Mouse (Mus musculus) midbrain, embryonic 16.5 days (tissue): ENCODE measurements at regions not wholly inside any gene's neighbourhood (a gene's known extent, or its start where the extent isn't known, plus 50 kb on each side); places are given as distances from the start of the nearest gene placed in this dataset.

Experiments
- ATAC-seq: fragments of 200-750 bp; cut with Nextera tagmentation; 2 replicates; pipeline ENCODE4 v1.8.0; 2017; ENCODE audit warnings: moderate TSS enrichment
- H3K27ac ChIP-seq: fragments of 300-500 bp; sonication (generic); 2 replicates; pipeline ENCODE4 v1.5.1; 2014; ENCODE audit warnings: mild to moderate bottlenecking, low read length, mixed read lengths
- H3K27me3 ChIP-seq: fragments of 300-500 bp; sonication (generic); 2 replicates; pipeline ENCODE4 v1.6.1; 2014; ENCODE audit warnings: low read depth, low read length, mixed read lengths; ENCODE audit not compliant: control insufficient read depth, insufficient read depth
- H3K36me3 ChIP-seq: fragments of 300-500 bp; sonication (generic); 2 replicates; pipeline ENCODE4 v1.6.1; 2014; ENCODE audit warnings: mild to moderate bottlenecking, low read length, moderate library complexity, mixed read lengths; ENCODE audit not compliant: control insufficient read depth, insufficient read depth
- H3K4me1 ChIP-seq: fragments of 300-500 bp; sonication (generic); 2 replicates; pipeline ENCODE4 v1.6.1; 2014; ENCODE audit warnings: mild to moderate bottlenecking, low read length, mixed read lengths; ENCODE audit not compliant: control insufficient read depth, insufficient read depth
- H3K4me2 ChIP-seq: fragments of 300-500 bp; sonication (generic); 2 replicates; pipeline ENCODE4 v1.6.1; 2014; ENCODE audit warnings: mild to moderate bottlenecking, low read length, mixed read lengths
- H3K4me3 ChIP-seq: fragments of 300-500 bp; sonication (generic); 2 replicates; pipeline ENCODE4 v1.5.1; 2014; ENCODE audit warnings: low read depth, mild to moderate bottlenecking, low read length, moderate library complexity, mixed read lengths
- H3K9ac ChIP-seq: fragments of 300-500 bp; sonication (generic); 2 replicates; pipeline ENCODE4 v1.6.1; 2014; ENCODE audit warnings: low read depth, low read length, mixed read lengths
- H3K9me3 ChIP-seq: fragments of 300-500 bp; sonication (generic); replicated peaks from 2 replicates; pipeline ENCODE4 v1.6.1; 2014; ENCODE audit warnings: mild to moderate bottlenecking, low read length, mixed read lengths; ENCODE audit not compliant: control insufficient read depth, poor library complexity, severe bottlenecking
- WGBS: fragments of 180-500 bp; shearing (Covaris S2); extraction: QIAGEN DNeasy Blood & Tissue Kit; methylation state at CpG from one replicate; pipeline ENCODE4 v1.1.7; 2014; 5-methylcytosine and 5-hydroxymethylcytosine counted together

DNA sequence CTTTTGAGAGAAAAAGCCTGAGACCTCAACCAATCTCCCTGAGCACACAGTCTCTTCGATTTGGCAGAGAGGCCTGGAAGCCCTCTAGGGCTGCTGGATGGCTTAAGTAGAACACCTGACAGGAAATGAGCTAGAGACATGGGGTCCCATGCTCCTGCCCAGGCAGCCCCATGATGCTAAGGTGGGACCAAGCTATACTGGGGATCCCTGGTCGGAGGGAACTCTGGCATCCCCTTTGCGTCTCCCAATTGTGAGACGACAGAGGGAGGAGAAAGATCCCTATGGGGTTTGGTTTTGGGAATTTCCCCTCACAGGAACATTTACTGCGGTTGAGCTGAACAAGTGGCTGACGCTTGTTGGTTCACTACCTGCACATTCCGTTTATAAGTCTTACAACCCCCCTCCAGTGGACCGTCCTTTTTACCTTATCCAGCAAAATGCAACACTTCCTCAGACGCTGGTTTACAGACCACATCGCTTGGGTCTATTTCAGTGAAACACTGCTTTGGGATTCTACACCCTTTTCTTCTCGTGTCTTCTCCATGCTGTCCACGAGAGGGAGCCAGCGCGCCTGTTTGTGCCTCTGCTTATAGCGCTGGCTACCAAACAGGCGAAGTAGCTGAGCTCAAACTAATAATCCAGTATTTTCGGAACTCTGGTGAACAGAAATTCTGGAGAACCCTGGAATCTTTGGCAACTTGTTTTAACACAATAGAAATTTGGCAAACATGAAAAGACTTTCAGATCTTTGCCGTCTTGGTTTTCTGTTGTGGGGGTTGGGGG is 93.7 kb upstream of the Spred2 start:
- no peak overlapping the region for H3K27ac ChIP-seq
- H3K36me3 ChIP-seq = no peaks in the 10 kb centered on the region
- H3K4me3 ChIP-seq = no peak overlapping the region
- H3K9me3 ChIP-seq = no peaks in the 10 kb centered on the region
- H3K9ac ChIP-seq = no peak overlapping the region
- H3K27me3 ChIP-seq = no peaks in the 10 kb centered on the region
- 0 out of 2 replicates have a peak, but pooled peaks have one; percentile 33 for ATAC-seq
- peaks cover 6% of the 10 kb centered on the region; the same call in 1 of the 2 replicates for H3K4me1 ChIP-seq
- 19% methylated on average over 18 of the region's 18 CpGs for WGBS
- no peak overlapping the region for H3K4me2 ChIP-seq

DNA sequence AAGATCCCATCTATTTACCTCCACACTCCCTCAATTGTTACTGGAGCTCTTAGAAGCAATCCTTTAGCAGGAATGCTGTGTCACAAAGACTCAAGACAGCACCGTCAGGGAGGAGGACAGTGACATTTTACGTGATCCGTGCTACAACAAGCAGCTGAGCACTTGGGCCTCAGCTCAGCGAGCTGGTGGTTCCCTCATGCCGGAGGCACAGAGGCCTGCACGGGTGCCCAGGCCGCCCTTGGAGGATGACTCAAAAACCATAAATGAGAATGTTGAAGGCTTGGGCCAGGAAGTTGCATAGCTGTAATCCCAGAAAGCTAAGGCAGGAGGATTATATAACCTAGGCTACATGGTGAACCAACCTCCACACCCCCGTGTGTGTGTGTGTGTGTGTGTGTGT is 89.6 kb upstream of the Spred2 start:
- 69% methylated on average over 8 of the region's 8 CpGs for WGBS
- Histone ChIP-seq H3K9ac (no peak overlapping the region), H3K27me3 (no peaks in the 10 kb centered on the region), H3K4me2 (no peak overlapping the region), H3K4me3 (no peak overlapping the region), H3K36me3 (no peaks in the 10 kb centered on the region), H3K27ac (no peak overlapping the region), H3K9me3 (no peaks in the 10 kb centered on the region), H3K4me1 (peaks cover 8% of the 10 kb centered on the region; the same call in 1 of the 2 replicates)
- ATAC-seq = no peak

DNA sequence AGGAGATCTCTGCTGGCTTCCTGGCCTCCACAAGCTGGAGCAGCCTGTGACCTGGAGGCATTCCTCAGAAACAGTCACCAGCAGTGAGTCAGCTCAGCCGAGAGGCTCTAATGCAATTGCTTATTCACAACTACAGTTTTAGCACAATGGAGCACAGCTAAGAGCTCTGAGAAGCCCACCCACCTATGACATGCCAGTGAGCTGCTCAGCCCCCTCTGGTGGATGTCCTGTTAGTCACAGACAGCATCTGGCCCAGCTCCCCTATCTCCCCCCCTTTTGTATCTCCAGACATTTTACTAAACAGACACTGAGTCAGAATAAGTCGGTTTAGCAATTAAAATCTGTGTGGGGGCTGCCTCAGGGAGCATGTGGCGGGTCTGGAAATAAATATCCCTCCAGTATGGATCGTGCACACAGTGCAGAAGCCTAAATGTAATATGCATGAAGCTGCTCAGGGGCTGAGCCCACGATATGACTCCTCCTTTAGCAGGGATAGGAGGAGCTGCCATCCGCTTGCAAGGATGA is 88.9 kb upstream of the Spred2 start:
- Histone ChIP-seq H3K27me3 (no peaks in the 10 kb centered on the region), H3K9ac (peak overlapping the region; percentile 0; the same call in 1 of the 2 replicates), H3K27ac (peak overlapping the region; percentile 63; the same call in 1 of the 2 replicates), H3K4me2 (peak overlapping the region; percentile 38; the same call in 1 of the 2 replicates), H3K9me3 (no peaks in the 10 kb centered on the region), H3K4me3 (no peak overlapping the region), H3K36me3 (no peaks in the 10 kb centered on the region), H3K4me1 (peaks cover 8% of the 10 kb centered on the region; the same call in 1 of the 2 replicates)
- 13% methylated on average over 6 of the region's 6 CpGs for whole genome bisulfite sequencing
- ATAC-seq = peak; percentile 92

DNA sequence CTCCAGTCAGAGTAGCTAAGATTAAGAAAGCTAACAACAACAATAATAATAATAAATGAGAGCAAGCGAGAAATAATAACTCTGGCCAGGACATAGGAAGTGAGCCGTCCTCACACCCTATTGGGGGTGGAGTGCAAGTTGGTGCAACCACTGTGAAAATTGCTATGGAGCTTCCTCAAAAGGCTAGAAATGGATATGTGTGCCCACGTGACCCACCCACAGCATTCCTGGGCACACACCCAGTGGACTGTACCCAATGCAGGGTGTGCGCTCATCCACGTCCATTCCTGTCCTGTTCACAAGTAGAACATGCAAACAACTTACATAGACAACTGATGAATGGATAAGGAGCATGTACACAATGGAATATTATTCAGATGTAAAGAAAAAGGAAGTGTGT is 85.2 kb upstream of the Spred2 start:
- Histone ChIP-seq H3K4me1 (peaks cover 8% of the 10 kb centered on the region; the same call in 1 of the 2 replicates), H3K27ac (no peak overlapping the region), H3K4me2 (no peak overlapping the region), H3K9me3 (no peaks in the 10 kb centered on the region), H3K27me3 (no peaks in the 10 kb centered on the region), H3K9ac (no peak overlapping the region), H3K4me3 (no peak overlapping the region), H3K36me3 (no peaks in the 10 kb centered on the region)
- no peak for ATAC-seq
- WGBS = 93% methylated on average over 5 of the region's 5 CpGs

DNA sequence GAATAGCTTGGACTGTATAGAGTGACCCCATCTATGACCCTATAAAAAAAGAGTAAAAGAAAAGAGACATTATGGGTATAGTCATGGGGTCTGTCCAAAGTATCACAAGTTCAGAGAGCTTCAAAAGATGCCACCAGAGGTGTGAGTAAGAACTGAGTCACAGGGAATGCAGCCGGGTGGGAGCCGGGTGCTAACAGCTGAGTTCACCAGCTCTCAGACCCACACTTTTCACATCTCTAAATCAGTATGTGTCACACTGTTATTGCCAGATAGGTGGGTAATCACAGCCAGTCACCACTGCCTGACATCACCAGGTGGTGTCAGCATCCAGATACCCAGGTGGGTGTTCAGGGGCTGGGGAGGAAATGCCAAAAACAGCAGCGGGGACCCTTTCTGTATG is 81.1 kb upstream of the Spred2 start:
- no peaks in the 10 kb centered on the region for H3K36me3 ChIP-seq
- H3K27ac ChIP-seq = no peak overlapping the region
- no peak for ATAC-seq
- H3K4me2 ChIP-seq = no peak overlapping the region
- no peak overlapping the region for H3K4me3 ChIP-seq
- H3K4me1 ChIP-seq = no peaks in the 10 kb centered on the region
- no peak overlapping the region for H3K9ac ChIP-seq
- WGBS = 87% methylated on average over 3 of the region's 3 CpGs
- no peaks in the 10 kb centered on the region for H3K9me3 ChIP-seq
- no peaks in the 10 kb centered on the region for H3K27me3 ChIP-seq

DNA sequence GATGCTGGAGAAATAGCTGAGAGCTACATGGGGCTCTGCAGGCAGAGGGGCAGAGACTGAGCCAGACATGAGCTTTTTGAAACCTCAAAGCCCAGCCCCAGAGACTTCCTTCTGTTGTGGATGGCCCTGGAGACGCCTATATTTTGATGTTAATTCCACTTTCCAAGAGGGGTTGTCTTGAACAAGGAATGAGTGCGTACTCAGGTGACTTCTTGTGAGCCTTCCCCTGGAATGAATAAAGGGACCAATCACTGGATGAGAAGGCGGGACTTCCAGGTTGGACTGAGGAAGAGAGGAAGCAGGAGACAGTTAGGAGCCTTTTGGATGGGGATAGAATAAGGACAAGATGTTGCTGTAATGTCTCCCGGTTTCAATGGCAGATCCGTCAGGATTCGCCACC is 76.3 kb upstream of the Spred2 start:
- WGBS = 94% methylated on average over 6 of the region's 6 CpGs
- Histone ChIP-seq H3K36me3 (no peaks in the 10 kb centered on the region), H3K4me1 (no peaks in the 10 kb centered on the region), H3K9me3 (no peaks in the 10 kb centered on the region), H3K4me2 (no peak overlapping the region), H3K9ac (no peak overlapping the region), H3K4me3 (no peak overlapping the region), H3K27me3 (no peaks in the 10 kb centered on the region), H3K27ac (no peak overlapping the region)
- no peak for ATAC-seq

DNA sequence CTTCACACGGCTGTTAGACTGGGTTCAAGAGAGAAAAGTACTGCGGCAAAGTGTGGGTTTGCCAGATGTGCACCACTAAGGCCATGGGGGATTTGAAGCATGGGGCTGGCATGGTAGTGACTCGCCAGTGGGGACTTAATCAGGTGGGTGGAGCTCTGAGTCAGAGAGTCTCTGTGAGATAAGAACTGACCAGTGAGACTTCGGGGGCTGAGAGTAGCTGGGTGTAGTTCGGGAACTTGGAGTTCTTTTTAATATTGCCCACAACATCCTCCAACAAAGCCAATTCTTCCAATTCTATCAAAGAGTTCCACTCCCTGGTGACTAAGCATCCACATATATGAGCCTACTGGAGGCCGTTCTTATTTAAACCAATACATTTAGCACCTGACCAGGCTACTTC is 75.8 kb upstream of the Spred2 start:
- H3K4me1 ChIP-seq = no peaks in the 10 kb centered on the region
- H3K27ac ChIP-seq = no peak overlapping the region
- WGBS = 87% methylated on average over 6 of the region's 6 CpGs
- no peak overlapping the region for H3K4me3 ChIP-seq
- H3K4me2 ChIP-seq = no peak overlapping the region
- H3K9me3 ChIP-seq = no peaks in the 10 kb centered on the region
- H3K36me3 ChIP-seq = no peaks in the 10 kb centered on the region
- H3K9ac ChIP-seq = no peak overlapping the region
- no peak for ATAC-seq
- H3K27me3 ChIP-seq = no peaks in the 10 kb centered on the region

DNA sequence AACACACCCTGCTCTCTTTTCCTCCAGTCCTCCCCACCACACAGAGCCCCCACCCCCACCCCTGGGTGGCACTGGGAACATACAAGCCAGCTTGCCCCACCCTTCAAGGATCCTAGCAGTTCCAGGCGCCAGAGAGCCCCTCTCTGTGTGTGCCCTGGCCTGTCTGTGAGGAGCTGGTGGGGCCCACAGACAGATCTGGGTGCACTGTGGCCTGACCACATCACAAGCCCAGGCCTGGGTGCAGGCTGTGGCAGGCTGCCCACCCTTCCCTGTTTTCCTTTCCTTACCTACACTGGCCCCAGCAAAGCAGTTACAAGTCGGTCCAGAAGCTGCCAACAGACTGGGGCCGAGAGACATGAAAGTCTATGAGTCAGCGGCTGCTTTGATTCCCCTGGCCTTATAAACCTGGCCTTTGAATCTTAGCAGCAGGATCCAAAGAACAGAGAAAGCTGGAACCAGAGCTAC is 74.8 kb upstream of the Spred2 start:
- H3K4me2 ChIP-seq = no peak overlapping the region
- no peak overlapping the region for H3K9ac ChIP-seq
- H3K36me3 ChIP-seq = no peaks in the 10 kb centered on the region
- H3K4me3 ChIP-seq = no peak overlapping the region
- 42% methylated on average over 4 of the region's 4 CpGs for WGBS
- ATAC-seq = no peak
- H3K27ac ChIP-seq = no peak overlapping the region
- no peaks in the 10 kb centered on the region for H3K9me3 ChIP-seq
- H3K27me3 ChIP-seq = no peaks in the 10 kb centered on the region
- no peaks in the 10 kb centered on the region for H3K4me1 ChIP-seq

DNA sequence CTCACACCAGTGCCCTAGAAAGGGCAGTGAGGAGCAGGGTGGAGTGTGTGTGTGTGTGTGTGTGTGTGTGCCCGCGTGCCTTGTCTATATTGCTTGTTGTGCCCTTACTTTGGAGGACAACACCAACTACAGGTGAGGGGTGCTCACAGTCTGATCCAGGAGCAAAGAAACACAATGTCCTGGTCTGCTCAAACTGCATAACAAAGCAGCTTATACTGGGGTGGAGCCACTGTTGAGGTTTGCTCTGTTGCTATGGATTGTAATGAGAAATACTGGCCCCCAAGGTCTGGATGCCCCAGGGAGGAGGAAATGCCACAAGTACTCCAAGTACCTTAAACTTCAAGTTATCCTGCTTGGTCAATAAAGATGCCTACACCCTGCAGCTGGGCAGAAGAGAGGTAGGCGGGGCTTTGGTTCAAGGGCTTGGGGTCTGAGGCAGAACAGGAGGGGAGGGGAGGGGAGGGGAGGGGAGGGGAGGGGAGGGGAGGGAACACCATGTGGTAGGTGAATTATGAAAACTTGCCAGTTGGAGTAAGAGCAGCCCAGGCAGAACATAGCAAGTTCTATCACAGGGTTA is 74.2 kb upstream of the Spred2 start:
- ATAC-seq = peak; percentile 21; the same call in 1 of the 2 replicates
- Histone ChIP-seq H3K9ac (no peak overlapping the region), H3K4me2 (no peak overlapping the region), H3K4me1 (no peaks in the 10 kb centered on the region), H3K27me3 (no peaks in the 10 kb centered on the region), H3K36me3 (no peaks in the 10 kb centered on the region), H3K9me3 (no peaks in the 10 kb centered on the region), H3K27ac (no peak overlapping the region), H3K4me3 (no peak overlapping the region)
- 72% methylated on average over 3 of the region's 3 CpGs for WGBS
